Comparison of ENCODE assay signal across 22 mouse cellular contexts in the genomic region with DNA sequence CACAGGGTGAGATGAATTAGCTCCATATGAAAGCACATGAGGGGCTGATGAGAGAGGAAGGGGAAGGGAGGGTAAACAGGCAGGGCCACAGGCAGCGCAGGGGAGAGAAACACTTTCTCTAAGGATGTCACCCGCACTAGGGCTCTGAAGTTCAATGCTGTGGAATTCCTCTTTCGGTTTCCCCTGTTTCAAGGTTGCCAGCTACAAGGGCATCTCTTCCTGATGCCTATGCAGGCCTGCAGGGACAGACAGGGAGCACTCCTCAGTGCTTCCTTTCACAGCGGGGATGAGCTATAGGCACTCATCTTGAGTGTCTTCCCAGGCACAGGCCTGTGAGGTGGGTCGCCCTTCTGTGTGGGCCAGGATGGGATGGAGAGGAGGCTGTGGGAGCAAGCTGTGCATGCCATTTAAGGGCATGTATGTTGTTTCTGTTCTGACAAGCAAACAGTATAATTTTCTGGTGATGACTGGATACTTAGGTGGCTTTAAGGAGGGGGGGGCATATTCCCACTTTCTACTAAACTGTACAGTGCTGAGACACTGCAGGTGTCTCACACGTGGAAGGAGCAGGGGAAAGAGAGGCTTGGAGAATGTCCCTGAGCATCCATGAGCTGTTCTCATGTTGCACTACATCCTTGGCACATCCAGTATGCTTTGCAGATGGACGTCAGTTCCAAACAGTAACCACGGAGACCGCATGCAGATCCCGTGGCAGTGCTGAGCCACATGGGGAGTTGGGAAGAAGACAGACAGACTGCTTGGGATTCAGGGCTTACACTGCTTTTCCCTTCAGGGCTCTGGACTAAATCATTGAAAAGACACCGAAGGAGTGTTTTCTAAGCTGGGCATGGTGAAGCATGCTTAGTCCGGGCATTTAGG. TPM values are rescaled to one million over a fixed set of nuclear protein-coding genes. Genes with fewer than 3 reads are reported as not detected.
DNase-seq lines count a peak whose midpoint lies in the region; ATAC-seq and TF ChIP-seq lines count a peak whose summit lies in the region.
"Had no signal": no experiment of that assay in that cellular context is flagged by ENCODE, and none has a peak within 500 bp of the region (broad histone marks: within the 10 kb centered on the region; RNA-seq: fewer than 3 reads in every experiment).

No protein-coding gene starts in this region.

- DNase-seq in cerebellum, postnatal 10 days, result peak; percentile 23 to 40
- DNase-seq in cerebellum, adult 8-10 months, result no peak
- no peak for DNase-seq in liver, adult 2 months (ENCODE audit: extremely low read depth, low read depth, low spot score)
- no peak for DNase-seq in liver
- DNase-seq in ZHBTc4 (ENCODE audit: low read depth, low spot score), result peak; percentile 17
- DNase-seq in layer of hippocampus, adult 2 months (ENCODE audit: low spot score in 2 of 2), result peak; percentile 60 to 69
- DNase-seq in spleen, adult 12 weeks (ENCODE audit: low spot score), result no peak
- DNase-seq: cerebellum, adult 9-10 months; gastrocnemius, adult 2 months; heart, postnatal 10 days; kidney, adult 9 months; kidney, postnatal 25 days; right cerebral cortex, adult 18-20 months; thymus, postnatal 14 days had no signal

- H3K4me3 ChIP-seq in liver, adult 2 months (ENCODE audit: insufficient read depth, low read depth, low read length), result no peak overlapping the region
- no peak overlapping the region for H3K4me3 ChIP-seq in layer of hippocampus, adult 2 months
- H3K4me3 ChIP-seq in heart, embryonic 12.5 days, result no peak overlapping the region
- H3K4me3 ChIP-seq: embryonic facial prominence, embryonic 12.5 days; gastrocnemius, adult 2 months; heart, embryonic 10.5 days; neural tube, embryonic 12.5 days had no signal

- H3K27me3 ChIP-seq in liver, adult 2 months (ENCODE audit: control insufficient read depth, insufficient read depth, low read length), result no peaks in the 10 kb centered on the region
- no peaks in the 10 kb centered on the region for H3K27me3 ChIP-seq in heart, embryonic 12.5 days (replicated peaks)
- H3K27me3 ChIP-seq: CH12.LX; embryonic facial prominence, embryonic 12.5 days; neural tube, embryonic 12.5 days had no signal

- WGBS in liver, adult 2 months, result 84% methylated on average over 12 of the region's 12 CpGs
- WGBS in heart, embryonic 12.5 days, result 80% methylated on average over 12 of the region's 12 CpGs

- peaks cover 28% of the 10 kb centered on the region for H3K4me1 ChIP-seq in liver, adult 2 months (ENCODE audit: control insufficient read depth, insufficient read depth, low read length)
- no peaks in the 10 kb centered on the region for H3K4me1 ChIP-seq in heart, embryonic 12.5 days (replicated peaks)
- H3K4me1 ChIP-seq: embryonic facial prominence, embryonic 12.5 days; heart, embryonic 10.5 days; neural tube, embryonic 12.5 days had no signal

- peak overlapping the region; percentile 93 for H3K27ac ChIP-seq in liver, adult 2 months (replicated peaks; ENCODE audit: insufficient read depth, low read depth, low read length)
- peak overlapping the region; percentile 95 for H3K27ac ChIP-seq in layer of hippocampus, adult 2 months
- H3K27ac ChIP-seq in heart, embryonic 12.5 days (ENCODE audit: poor library complexity, severe bottlenecking), result no peak overlapping the region
- H3K27ac ChIP-seq: embryonic facial prominence, embryonic 12.5 days; gastrocnemius, adult 2 months; heart, embryonic 10.5 days; liver, embryonic 14.5 days; neural tube, embryonic 12.5 days had no signal

- H3K79me2 ChIP-seq in liver, adult 2 months (ENCODE audit: control insufficient read depth, insufficient read depth, low read length), result no peaks in the 10 kb centered on the region

- TF ChIP-seq CTCF in liver, adult 2 months (IDR thresholded peaks at IDR 0.05; ENCODE audit: low read depth, low read length), result no peak
- peak; percentile 27 for TF ChIP-seq CTCF in layer of hippocampus, adult 2 months (conservative IDR thresholded peaks at IDR 0.05)

- no peaks in the 10 kb centered on the region for H3K9me3 ChIP-seq in heart, embryonic 12.5 days (replicated peaks)
- H3K9me3 ChIP-seq: embryonic facial prominence, embryonic 12.5 days; heart, embryonic 10.5 days; neural tube, embryonic 12.5 days had no signal

- no peak overlapping the region for H3K9ac ChIP-seq in liver, adult 2 months (ENCODE audit: low read depth, low read length)
- no peak overlapping the region for H3K9ac ChIP-seq in heart, embryonic 12.5 days
- H3K9ac ChIP-seq: embryonic facial prominence, embryonic 12.5 days; liver, embryonic 14.5 days; neural tube, embryonic 12.5 days had no signal

- ATAC-seq in heart, embryonic 12.5 days (ENCODE audit: insufficient number of reproducible peaks, low FRiP score), result no peak
- ATAC-seq: inflammation-experienced regulatory T-cells, adult 6 months had no signal

- no peak for TF ChIP-seq POLR2A in liver, adult 2 months (IDR thresholded peaks at IDR 0.05; ENCODE audit: extremely low read depth, insufficient read depth, low read length)

- no peak overlapping the region for H3K4me2 ChIP-seq in heart, embryonic 12.5 days
- H3K4me2 ChIP-seq: embryonic facial prominence, embryonic 12.5 days; midbrain, embryonic 11.5 days; neural tube, embryonic 12.5 days had no signal

- H3K36me3 ChIP-seq in liver, adult 2 months (ENCODE audit: control insufficient read depth, insufficient read depth, low read length), result no peaks in the 10 kb centered on the region
- H3K36me3 ChIP-seq in heart, embryonic 12.5 days, result no peaks in the 10 kb centered on the region
- H3K36me3 ChIP-seq: embryonic facial prominence, embryonic 12.5 days; heart, embryonic 10.5 days; neural tube, embryonic 12.5 days had no signal

RNA-seq across cellular contexts. Expression of a gene that starts 21.2 kb away (rescaled TPM):
- total RNA-seq in liver, adult 2 months (2014; rRNA removed), result 1.8 and 1.9 TPM in 2 replicates
- 0.47 and 0.87 TPM in 2 replicates for polyA plus RNA-seq in liver, adult 2 months (2012; rRNA removed)
- 10 to 100 TPM; 23.8 TPM for total RNA-seq in layer of hippocampus, adult 2 months (2021)
- 7.3 and 8.3 TPM in 2 replicates for polyA plus RNA-seq in heart, embryonic 12.5 days (2016; fragmentation: Nextera tagmentation; extraction: Ambion mirVana)

RNA-seq across cellular contexts. Expression of a gene that starts 42.5 kb away (rescaled TPM):
- total RNA-seq in liver, adult 2 months (2014; rRNA removed), result 50.8 and 60.9 TPM in 2 replicates
- 75.6 and 93.7 TPM in 2 replicates for polyA plus RNA-seq in liver, adult 2 months (2012; rRNA removed)
- 10 to 100 TPM; 76.5 to 89.8 TPM for total RNA-seq in layer of hippocampus, adult 2 months (2021)
- 3.9 and 4.5 TPM in 2 replicates for polyA plus RNA-seq in heart, embryonic 12.5 days (2016; fragmentation: Nextera tagmentation; extraction: Ambion mirVana)

RNA-seq across cellular contexts. Expression of a gene that starts 42.9 kb away (rescaled TPM):
- 14.1 and 18.4 TPM in 2 replicates for total RNA-seq in liver, adult 2 months (2014; rRNA removed)
- 19.5 and 29.9 TPM in 2 replicates for polyA plus RNA-seq in liver, adult 2 months (2012; rRNA removed)
- total RNA-seq in layer of hippocampus, adult 2 months (2021), result 1 to 10 TPM; 2.9 to 5.0 TPM
- 1.7 and 1.8 TPM in 2 replicates for polyA plus RNA-seq in heart, embryonic 12.5 days (2016; fragmentation: Nextera tagmentation; extraction: Ambion mirVana)

RNA-seq across cellular contexts. Expression of a gene that starts 54.9 kb away (rescaled TPM):
- total RNA-seq in liver, adult 2 months (2014; rRNA removed), result 2.3 and 3.0 TPM in 2 replicates
- 14.7 and 16.9 TPM in 2 replicates for polyA plus RNA-seq in liver, adult 2 months (2012; rRNA removed)
- total RNA-seq in layer of hippocampus, adult 2 months (2021), result 100 to 1,000 TPM; 387 to 403 TPM
- 10.9 and 16.5 TPM in 2 replicates for polyA plus RNA-seq in heart, embryonic 12.5 days (2016; fragmentation: Nextera tagmentation; extraction: Ambion mirVana)

Comparison
In these comparisons a context has a peak if more than half of its experiments do, and no peak if none do; other contexts are left out.
1. DNase-seq: peak in cerebellum, postnatal 10 days (2 of 2), ZHBTc4 (single experiment) and layer of hippocampus, adult 2 months (2 of 2); none in cerebellum, adult 8-10 months (single experiment), liver, adult 2 months (single experiment), liver (single experiment) and spleen, adult 12 weeks (single experiment).